Mouse (Mus musculus) embryonic fibroblast, embryonic 13.5 days (primary cell): ENCODE results near the gene Cpeb4. TPM values are rescaled to one million over a fixed set of nuclear protein-coding genes. Genes with fewer than 3 reads are reported as not detected.

Experiments used
- H3K27ac ChIP-seq: 2 replicates; pipeline ENCODE4 v1.5.1; 2012; ENCODE audit warnings: low read length, control low read depth, inconsistent platforms; ENCODE audit not compliant: insufficient read depth
- H3K4me1 ChIP-seq: 2 replicates; pipeline ENCODE4 v1.6.1; 2011; ENCODE audit warnings: low read length; ENCODE audit not compliant: control insufficient read depth, insufficient read depth
- H3K4me3 ChIP-seq: 2 replicates; pipeline ENCODE4 v1.5.1; 2011; ENCODE audit warnings: mild to moderate bottlenecking, control low read depth, low read length; ENCODE audit not compliant: insufficient read depth
- CTCF ChIP-seq: IDR thresholded peaks from 2 replicates; pipeline ENCODE4 v1.5.1; 2011; ENCODE audit warnings: mild to moderate bottlenecking, control low read depth, low read length, moderate library complexity, borderline replicate concordance; ENCODE audit not compliant: insufficient read depth
- POLR2A ChIP-seq: IDR thresholded peaks from 2 replicates; pipeline ENCODE4 v1.6.1; 2011; ENCODE audit warnings: low read depth, mild to moderate bottlenecking, control low read depth, low read length, moderate library complexity
- polyA plus RNA-seq: library from polyadenylated mRNA; stranded (reverse); fragments of >200 nt; gene quantifications from 2 replicates; pipeline ENCODE4 v1.2.4, GENCODE M21; 2011; ENCODE audit warnings: low read depth; ENCODE audit not compliant: missing spikeins, insufficient read length

Gene Cpeb4
- polyA plus RNA-seq: 19.5 and 21.8 TPM in 2 replicates

DNA sequence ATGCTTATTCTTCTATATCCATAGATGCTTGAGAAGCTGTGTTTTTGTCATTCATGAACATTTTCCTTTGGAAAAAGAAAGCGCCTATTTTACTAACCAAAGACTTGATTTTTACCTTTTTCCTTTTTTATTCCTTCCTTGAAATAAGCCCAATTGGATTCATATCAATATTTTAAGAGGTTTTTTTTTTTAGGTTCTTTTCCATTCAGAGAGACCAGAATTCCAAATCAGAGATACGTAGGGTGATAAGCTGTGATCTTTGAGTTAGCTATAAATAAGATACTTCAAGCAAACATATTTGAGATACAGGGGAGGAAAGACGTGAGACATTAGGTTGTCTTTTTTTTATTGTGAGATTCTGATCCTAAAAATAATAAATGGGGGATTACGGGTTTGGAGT, at the start of gene Cpeb4:
Gene Cpeb4, plus strand, starts transcription at position 301 of the 400 bp plus-strand sequence.
- H3K4me3 ChIP-seq: peak within 1 kb of the TSS; percentile 72
- TF ChIP-seq POLR2A (no peak), CTCF (no peak)
- H3K27ac ChIP-seq: 0 out of 2 replicates have a peak within 1 kb of the TSS, but pooled peaks have one; percentile 21
- H3K4me1 ChIP-seq: no peaks in the 10 kb centered on the region

DNA sequence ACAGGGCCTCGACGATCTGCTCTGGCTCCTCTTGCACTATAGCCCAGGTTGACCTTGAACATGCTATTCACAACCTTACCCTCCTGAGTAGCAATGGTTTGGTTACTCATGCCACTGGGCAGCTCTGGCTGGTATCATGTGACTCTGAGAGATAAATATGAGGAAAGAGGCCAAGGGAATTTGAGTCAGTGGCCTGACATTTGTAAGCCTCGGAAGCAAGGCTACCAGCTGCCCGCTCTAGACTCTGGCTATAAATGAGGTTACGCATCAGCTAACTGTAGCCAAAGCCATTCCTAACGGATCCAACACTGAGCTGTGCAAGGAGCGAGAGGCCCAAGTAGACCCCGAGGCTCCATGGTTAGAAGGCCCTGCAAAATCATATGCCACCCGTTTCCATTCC, 49.5 kb upstream of the Cpeb4 start:
- Histone ChIP-seq H3K4me3 (no peak overlapping the region), H3K4me1 (0 out of 2 replicates have a peak, but pooled peaks cover 4% of the 10 kb centered on the region), H3K27ac (no peak overlapping the region)
- no peak for TF ChIP-seq POLR2A
- TF ChIP-seq CTCF: no peak

DNA sequence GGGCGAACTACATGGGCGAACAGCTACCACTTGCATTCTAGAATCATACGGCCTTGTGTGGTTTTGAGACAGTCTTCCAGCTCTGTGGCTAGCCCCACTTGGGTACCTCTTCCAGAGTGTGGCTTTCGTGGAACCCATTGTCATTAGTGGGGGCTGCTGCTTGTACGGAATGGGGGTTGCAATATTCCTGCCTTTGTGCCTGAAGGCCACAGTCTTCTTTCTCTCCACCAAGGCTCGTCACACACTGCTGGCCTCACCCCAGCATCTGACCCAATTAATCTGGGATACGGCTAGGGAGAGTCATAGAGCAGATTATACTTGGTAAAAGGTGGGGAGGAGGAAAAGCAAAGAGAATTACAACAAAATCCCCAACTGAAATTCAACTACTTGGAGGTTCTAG, 48.5 kb upstream of the Cpeb4 start:
- peaks cover 4% of the 10 kb centered on the region; the same call in 1 of the 2 replicates for H3K4me1 ChIP-seq
- H3K4me3 ChIP-seq: no peak overlapping the region
- no peak for TF ChIP-seq POLR2A
- no peak for TF ChIP-seq CTCF
- H3K27ac ChIP-seq: no peak overlapping the region

DNA sequence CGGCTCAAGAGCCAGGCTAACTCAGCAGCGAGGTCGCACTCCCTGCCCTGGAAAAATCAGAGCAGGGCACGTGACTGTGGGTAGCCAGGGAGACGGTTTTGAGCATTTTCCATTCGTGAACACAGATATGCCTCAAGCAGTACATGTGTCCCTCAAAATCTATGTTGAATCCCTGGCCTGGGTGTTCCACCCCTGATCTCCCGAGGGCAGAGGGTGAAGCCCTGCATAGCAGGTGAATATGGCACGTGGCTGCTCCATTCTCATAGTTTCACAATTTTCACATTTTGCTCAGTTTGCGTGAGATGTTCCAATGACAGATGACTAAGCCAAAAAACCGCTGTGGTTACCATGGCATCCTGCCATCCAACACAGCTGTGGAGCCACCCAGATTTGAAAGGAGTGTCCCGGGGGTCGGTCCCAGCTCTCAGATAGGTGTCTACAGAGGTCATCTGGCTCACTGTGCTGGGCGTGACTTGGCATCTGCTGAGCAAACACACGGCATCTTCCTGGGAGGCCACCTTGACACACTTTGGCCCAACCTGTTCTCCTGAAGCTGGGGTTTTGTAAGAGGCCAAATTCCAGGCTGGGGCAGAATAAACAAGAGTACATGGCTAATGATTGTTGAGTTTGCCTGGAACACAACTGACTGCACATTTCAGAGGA, 47.4 kb upstream of the Cpeb4 start:
- Histone ChIP-seq H3K27ac (no peak overlapping the region), H3K4me1 (peaks cover 4% of the 10 kb centered on the region; the same call in 1 of the 2 replicates), H3K4me3 (no peak overlapping the region)
- no peak for TF ChIP-seq CTCF
- TF ChIP-seq POLR2A: no peak

DNA sequence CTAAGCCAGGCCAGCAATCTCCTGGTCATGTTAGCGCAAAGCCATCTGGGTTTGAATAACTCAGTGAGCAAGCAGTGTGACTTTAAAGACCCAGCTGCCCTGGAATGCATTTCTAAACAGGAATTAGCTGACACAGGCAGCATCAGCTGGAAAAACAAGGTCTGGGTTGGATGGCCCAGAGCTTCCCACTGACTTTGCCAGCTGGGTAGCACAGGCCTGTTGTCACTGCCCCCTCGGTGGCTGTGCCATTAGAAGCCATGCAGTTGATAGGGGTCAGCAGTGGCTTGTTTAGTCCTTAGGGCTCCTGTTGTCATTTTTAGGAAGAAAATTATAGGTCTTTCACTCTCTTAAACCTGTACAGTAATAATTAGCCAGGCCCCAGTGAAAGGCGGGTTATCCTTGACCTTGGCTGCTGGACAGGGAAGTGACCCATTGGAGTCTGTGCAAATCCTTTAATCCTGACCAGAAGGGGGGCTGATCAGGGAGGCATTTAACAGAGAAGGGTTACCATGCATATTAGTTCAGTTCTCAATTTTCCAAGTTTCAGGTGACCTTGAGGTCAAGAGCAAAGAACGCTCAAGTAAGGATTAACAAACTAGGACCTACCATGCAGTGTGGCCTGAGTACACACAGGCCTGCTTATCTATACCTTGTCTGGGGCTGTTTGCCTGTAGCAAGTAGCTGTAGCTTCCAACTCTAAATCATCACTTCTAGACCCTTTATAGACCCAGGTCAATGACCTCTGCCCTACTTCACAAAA, 43.8 kb upstream of the Cpeb4 start:
- Histone ChIP-seq H3K4me3 (no peak overlapping the region), H3K4me1 (peaks cover 6% of the 10 kb centered on the region; the same call in 1 of the 2 replicates), H3K27ac (no peak overlapping the region)
- TF ChIP-seq CTCF (no peak), POLR2A (no peak)

DNA sequence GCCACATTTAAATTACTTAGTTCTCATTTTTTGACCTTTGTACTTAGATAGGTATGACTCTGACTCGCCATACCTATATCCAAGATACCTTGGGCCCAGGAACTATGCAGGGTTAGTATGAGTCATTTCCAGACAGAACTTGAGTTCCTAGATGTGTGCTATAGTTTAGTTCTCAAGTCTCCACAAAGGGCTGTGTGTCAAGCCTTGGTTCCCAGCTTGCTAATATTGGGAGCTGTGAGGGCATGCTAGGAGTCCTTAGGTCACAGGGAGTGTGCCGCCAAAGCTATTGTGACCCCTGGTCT, 43.3 kb upstream of the Cpeb4 start:
- no peak for TF ChIP-seq POLR2A
- no peak for TF ChIP-seq CTCF
- Histone ChIP-seq H3K27ac (no peak overlapping the region), H3K4me1 (peaks cover 6% of the 10 kb centered on the region; the same call in 1 of the 2 replicates), H3K4me3 (no peak overlapping the region)

DNA sequence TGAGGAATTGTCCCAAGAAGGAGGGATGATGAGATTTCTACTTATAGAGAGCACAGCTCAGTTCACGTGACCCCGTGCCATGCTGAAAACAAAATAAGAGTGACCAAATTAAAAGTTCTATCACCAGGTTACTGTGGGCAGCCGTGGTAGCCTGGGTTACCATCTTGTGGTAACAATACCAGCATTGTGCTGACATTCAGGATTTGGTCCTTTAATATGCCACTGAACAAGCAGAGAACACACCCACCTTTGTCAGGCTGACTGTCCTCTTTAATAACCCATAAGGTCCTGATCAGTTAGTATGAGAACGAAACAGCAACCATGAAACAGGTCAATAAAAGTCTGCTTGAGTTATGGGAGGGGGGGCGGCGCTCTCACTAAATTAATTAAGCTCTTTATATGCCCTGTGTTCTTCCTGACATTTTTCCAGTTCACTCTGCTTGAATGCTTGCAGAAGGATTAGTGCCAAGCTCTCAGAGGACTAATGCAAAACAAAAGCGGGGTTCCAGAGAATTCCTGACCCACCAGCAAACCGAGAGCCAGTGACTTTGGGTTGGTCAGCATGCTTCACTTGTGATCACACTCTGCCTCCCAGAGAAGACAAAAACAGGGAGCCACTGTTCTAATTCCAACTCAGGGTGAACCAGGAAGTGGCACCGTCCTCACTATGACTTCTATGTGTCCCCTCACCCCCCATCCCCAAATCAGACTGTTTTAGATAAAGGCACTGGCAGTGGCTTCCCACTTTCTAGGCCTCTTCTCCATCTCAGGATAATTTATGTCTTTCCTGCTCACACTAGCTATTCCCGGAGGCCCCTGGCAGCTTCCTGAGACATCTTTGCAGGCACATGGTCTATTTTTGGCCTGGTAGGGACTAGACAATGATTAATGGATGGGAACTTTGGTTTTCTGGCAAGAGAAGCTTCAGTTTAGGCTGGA, 41.5 kb upstream of the Cpeb4 start:
- H3K4me1 ChIP-seq: peaks cover 2% of the 10 kb centered on the region; the same call in 1 of the 2 replicates
- no peak for TF ChIP-seq CTCF
- no peak for TF ChIP-seq POLR2A
- H3K4me3 ChIP-seq: no peak overlapping the region
- H3K27ac ChIP-seq: no peak overlapping the region

DNA sequence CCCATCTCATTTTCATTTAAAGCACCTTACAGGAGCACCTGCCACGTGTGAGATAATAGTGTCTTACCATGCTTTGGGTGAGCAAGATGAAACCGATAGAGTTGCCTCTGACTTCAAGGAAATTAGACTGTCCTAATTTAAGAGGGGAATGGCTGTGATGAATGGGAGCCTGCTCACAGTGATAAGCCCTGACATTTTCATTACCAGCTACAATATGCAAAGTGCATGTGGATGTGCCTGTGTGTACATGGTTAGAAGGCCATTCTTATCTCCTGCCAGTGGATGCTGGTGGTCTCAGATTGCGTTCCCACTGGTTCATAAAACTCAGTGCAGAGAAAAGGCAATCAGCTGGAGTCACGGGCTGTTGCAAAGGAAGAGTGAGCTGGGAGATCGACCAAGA, 40.6 kb upstream of the Cpeb4 start:
- Histone ChIP-seq H3K4me3 (no peak overlapping the region), H3K27ac (no peak overlapping the region), H3K4me1 (peaks cover 2% of the 10 kb centered on the region; the same call in 1 of the 2 replicates)
- TF ChIP-seq POLR2A (no peak), CTCF (no peak)

DNA sequence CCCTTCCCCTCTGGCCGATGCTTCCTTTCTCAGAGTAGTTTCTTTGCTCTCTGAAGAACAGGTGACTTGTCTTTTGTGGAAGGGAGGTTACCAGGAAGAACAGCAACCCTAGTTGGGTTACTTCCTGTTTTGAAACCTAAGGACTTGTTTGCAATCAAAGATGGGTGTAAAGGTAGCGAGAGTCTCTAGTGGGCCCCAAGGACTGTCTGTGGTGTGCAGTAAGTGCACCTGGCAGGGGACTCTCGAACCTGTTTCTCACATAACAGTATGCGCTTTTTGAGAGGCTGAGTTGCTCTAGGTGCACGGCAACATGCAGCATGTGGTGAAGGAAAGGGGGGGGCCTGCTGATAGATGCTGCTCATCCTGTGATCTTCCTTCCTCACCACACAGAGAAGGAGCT, 40.0 kb upstream of the Cpeb4 start:
- Histone ChIP-seq H3K4me3 (no peak overlapping the region), H3K4me1 (peaks cover 2% of the 10 kb centered on the region; the same call in 1 of the 2 replicates), H3K27ac (no peak overlapping the region)
- TF ChIP-seq CTCF: no peak
- TF ChIP-seq POLR2A: no peak
